Mouse (Mus musculus): ENCODE measurements around the gene Cfap54.

DNA sequence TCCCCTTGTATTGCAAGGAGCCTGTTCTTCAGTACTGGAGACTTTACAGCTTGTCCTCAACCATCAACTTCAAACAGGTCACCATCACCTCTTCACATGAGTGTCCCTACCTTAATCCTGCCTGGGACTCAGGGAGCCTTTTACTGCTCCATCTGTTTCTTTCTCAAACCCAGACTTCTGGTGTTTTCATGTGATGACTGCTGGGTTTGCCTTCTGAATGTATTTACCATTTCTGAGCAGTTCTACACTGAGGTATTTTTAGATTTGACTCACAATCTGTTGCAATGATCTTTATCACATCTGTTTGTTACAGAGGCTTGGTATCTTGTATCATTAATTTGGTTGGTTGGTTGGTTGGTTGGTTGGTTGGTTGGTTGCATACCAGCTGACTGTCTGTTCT is 88.9 kb downstream of the Cfap54 start:
- TF ChIP-seq CTCF (IDR thresholded peaks at IDR 0.05; ENCODE audit: borderline replicate concordance, insufficient read depth, low read length): no peak
- TF ChIP-seq POLR2A (IDR thresholded peaks at IDR 0.05; ENCODE audit: low read depth, low read length): no peak
